8 mouse cellular contexts compared by ENCODE assay signal in genomic region chr2:142859452-142859851, GRCm38 (mm10). TPM values are rescaled to one million over a fixed set of nuclear protein-coding genes. Genes with fewer than 3 reads are reported as not detected.
DNase-seq lines count a peak whose midpoint lies in the region; ATAC-seq and TF ChIP-seq lines count a peak whose summit lies in the region.

No protein-coding gene starts in this region.

- H3K27me3 ChIP-seq in forebrain, embryonic 13.5 days: no peaks in the 10 kb centered on the region
- H3K27me3 ChIP-seq in kidney, embryonic 14.5 days (ENCODE audit: control insufficient read depth, insufficient read depth, low read length): no peaks in the 10 kb centered on the region
- no peaks in the 10 kb centered on the region for H3K27me3 ChIP-seq in limb, embryonic 14.5 days (ENCODE audit: control insufficient read depth, insufficient read depth, low read length)

- WGBS in forebrain, embryonic 13.5 days: 61% methylated on average over 4 of the region's 4 CpGs
- WGBS in kidney, embryonic 14.5 days: 62% methylated on average over 4 of the region's 4 CpGs
- WGBS in limb, embryonic 14.5 days: 70% methylated on average over 4 of the region's 4 CpGs

- peak; percentile 26 for DNase-seq in ovary, postnatal 14 days (ENCODE audit: low spot score)
- no peak for DNase-seq in ovary, postnatal 10 days (ENCODE audit: low spot score)
- DNase-seq in c-Kit-positive CD71-negative TER-119-negative erythroid progenitor cells, embryonic 14.5 days (ENCODE audit: low read depth): peak; percentile 9
- DNase-seq in limb, embryonic 14.5 days (ENCODE audit: low spot score): peak; percentile 63
- DNase-seq in retina, postnatal 1 day: peak; percentile 72
- no peak for DNase-seq in spleen, postnatal 4 days (ENCODE audit: low spot score in 2 of 2)

- no peak overlapping the region for H3K4me3 ChIP-seq in forebrain, embryonic 13.5 days
- H3K4me3 ChIP-seq in kidney, embryonic 14.5 days (ENCODE audit: low read length): no peak overlapping the region
- no peak overlapping the region for H3K4me3 ChIP-seq in limb, embryonic 14.5 days (replicated peaks; ENCODE audit: low read length)

- no peaks in the 10 kb centered on the region for H3K4me1 ChIP-seq in forebrain, embryonic 13.5 days
- H3K4me1 ChIP-seq in kidney, embryonic 14.5 days (ENCODE audit: control insufficient read depth, insufficient read depth, low read length): no peaks in the 10 kb centered on the region
- H3K4me1 ChIP-seq in limb, embryonic 14.5 days (ENCODE audit: control insufficient read depth, insufficient read depth, low read length): no peaks in the 10 kb centered on the region

- H3K4me2 ChIP-seq in forebrain, embryonic 13.5 days: no peak overlapping the region
- no peak overlapping the region for H3K4me2 ChIP-seq in kidney, embryonic 14.5 days (replicated peaks; ENCODE audit: low read depth, low read length)
- no peak overlapping the region for H3K4me2 ChIP-seq in limb, embryonic 14.5 days (replicated peaks; ENCODE audit: low read depth, low read length, severe bottlenecking)

- H3K27ac ChIP-seq in forebrain, embryonic 13.5 days: no peak overlapping the region
- H3K27ac ChIP-seq in kidney, embryonic 14.5 days (ENCODE audit: low read depth, low read length): no peak overlapping the region
- no peak overlapping the region for H3K27ac ChIP-seq in limb, embryonic 14.5 days (replicated peaks; ENCODE audit: low read depth, low read length)

- H3K36me3 ChIP-seq in forebrain, embryonic 13.5 days (ENCODE audit: poor library complexity, severe bottlenecking): no peaks in the 10 kb centered on the region
- no peaks in the 10 kb centered on the region for H3K36me3 ChIP-seq in kidney, embryonic 14.5 days (ENCODE audit: control insufficient read depth, insufficient read depth, low read length)
- peaks cover 3% of the 10 kb centered on the region; the same call in 1 of the 2 replicates for H3K36me3 ChIP-seq in limb, embryonic 14.5 days (ENCODE audit: control insufficient read depth, insufficient read depth, low read length)

- ATAC-seq in forebrain, embryonic 13.5 days: peak; percentile 55
- ATAC-seq in kidney, embryonic 14.5 days (ENCODE audit: low FRiP score, low TSS enrichment): peak; percentile 71; the same call in 1 of the 2 replicates
- no peak for ATAC-seq in limb, embryonic 14.5 days (ENCODE audit: low FRiP score, low read depth)

- no peak for TF ChIP-seq POLR2A in limb, embryonic 14.5 days (IDR thresholded peaks at IDR 0.05; ENCODE audit: borderline replicate concordance, extremely low read depth, insufficient read depth, insufficient read length)

- no peak overlapping the region for H3K9ac ChIP-seq in forebrain, embryonic 13.5 days
- no peak overlapping the region for H3K9ac ChIP-seq in kidney, embryonic 14.5 days (ENCODE audit: low read depth, low read length)
- no peak overlapping the region for H3K9ac ChIP-seq in limb, embryonic 14.5 days (ENCODE audit: low read depth, low read length, severe bottlenecking)

- no peaks in the 10 kb centered on the region for H3K9me3 ChIP-seq in forebrain, embryonic 13.5 days (replicated peaks)
- H3K9me3 ChIP-seq in kidney, embryonic 14.5 days (ENCODE audit: control insufficient read depth, low read length): no peaks in the 10 kb centered on the region
- no peaks in the 10 kb centered on the region for H3K9me3 ChIP-seq in limb, embryonic 14.5 days (ENCODE audit: control insufficient read depth, low read length)

RNA-seq across cellular contexts. Expression of gene Kif16b, which starts 41.9 kb away (rescaled TPM):
- polyA plus RNA-seq in forebrain, embryonic 13.5 days (2015; fragmentation: Nextera tagmentation; extraction: Ambion mirVana): 4.1 and 4.2 TPM in 2 replicates
- 9.0 and 17.1 TPM in 2 replicates for polyA plus RNA-seq in kidney, embryonic 14.5 days (2014; fragmentation: Nextera tagmentation; extraction: Ambion mirVana)
- polyA plus RNA-seq in limb, embryonic 14.5 days (2012; rRNA removed): 7.9 and 9.4 TPM in 2 replicates
- 10.6 and 11.9 TPM in 2 replicates for polyA plus RNA-seq in limb, embryonic 14.5 days (2014; fragmentation: Nextera tagmentation; extraction: Ambion mirVana)

Comparison
In these comparisons a context has a peak if more than half of its experiments do, and no peak if none do; other contexts are left out.
1. DNase-seq: peak in ovary, postnatal 14 days (single experiment), c-Kit-positive CD71-negative TER-119-negative erythroid progenitor cells, embryonic 14.5 days (single experiment), limb, embryonic 14.5 days (single experiment) and retina, postnatal 1 day (single experiment); none in ovary, postnatal 10 days (single experiment) and spleen, postnatal 4 days (0 of 2).